Mouse (Mus musculus): ENCODE measurements around the gene Ercc1.

The Ercc1 gene

DNA sequence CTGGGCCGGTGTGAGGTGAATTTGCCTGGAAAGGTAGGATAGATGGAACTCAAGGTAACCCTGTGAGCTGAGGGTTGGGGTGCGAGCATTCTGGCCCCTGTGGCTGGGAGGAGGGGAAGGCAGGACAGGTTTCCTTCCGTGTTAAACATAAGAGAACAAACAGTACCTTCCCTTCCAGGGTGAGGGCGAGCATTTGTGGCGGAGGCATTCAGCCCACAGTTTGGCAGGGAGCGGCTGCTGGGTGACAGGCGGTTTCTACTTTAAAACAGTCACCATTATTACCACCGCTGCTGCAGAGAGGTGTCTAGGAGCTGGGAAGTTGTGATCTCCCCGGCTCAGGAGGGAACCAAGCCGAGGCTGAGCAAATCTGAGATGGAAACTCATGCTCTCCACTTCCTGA lies 7.5 kb upstream of the Ercc1 start:
- no peak for DNase-seq (ENCODE audit: low read depth, low spot score)

GRCm38 (mm10) chr7:19338060-19338459 lies 6.5 kb upstream of the Ercc1 start:
- no peak for DNase-seq (ENCODE audit: low read depth, low spot score)

- DNase-seq (ENCODE audit: low read depth, low spot score) = no peak
These were observed 6.0 kb upstream of the Ercc1 start for GRCm38 (mm10) chr7:19338596-19338995.

GRCm38 (mm10) chr7:19341250-19341649 lies 3.3 kb upstream of the Ercc1 start:
- DNase-seq (ENCODE audit: low read depth, low spot score) = no peak

DNA sequence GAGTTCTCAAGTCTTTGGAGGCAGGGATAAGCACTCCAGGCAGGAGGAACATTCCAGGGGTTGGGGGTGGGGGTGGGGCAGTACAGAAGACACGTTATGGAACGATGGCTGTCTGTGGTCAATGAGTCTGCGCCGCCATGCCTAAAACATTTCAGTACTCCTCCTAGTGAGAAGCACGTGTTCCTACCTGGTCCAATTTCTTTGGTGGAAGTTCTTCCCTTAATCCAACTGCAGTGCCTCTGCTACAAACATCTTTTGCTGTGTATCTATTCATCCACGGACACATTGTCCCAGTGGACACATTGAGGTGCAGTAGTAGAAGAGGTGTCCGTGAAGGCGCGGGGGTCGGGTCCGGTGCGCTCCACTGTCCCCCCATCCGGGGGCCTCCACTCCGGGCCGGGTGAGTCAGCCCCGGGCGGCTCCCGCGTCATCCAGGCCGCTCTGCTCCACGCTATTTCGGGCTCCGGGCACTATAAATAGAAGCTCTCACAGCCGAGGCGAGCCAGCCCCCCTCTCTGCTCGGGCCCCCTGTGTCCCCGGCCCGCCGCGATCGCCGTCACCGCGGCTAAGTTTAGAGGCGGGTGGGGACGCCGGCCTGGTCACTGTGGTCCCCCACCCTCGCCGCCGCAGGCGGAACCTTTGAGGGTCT lies 2.7 kb upstream of the Ercc1 start:
- DNase-seq (ENCODE audit: low read depth, low spot score) = no peak

DNA sequence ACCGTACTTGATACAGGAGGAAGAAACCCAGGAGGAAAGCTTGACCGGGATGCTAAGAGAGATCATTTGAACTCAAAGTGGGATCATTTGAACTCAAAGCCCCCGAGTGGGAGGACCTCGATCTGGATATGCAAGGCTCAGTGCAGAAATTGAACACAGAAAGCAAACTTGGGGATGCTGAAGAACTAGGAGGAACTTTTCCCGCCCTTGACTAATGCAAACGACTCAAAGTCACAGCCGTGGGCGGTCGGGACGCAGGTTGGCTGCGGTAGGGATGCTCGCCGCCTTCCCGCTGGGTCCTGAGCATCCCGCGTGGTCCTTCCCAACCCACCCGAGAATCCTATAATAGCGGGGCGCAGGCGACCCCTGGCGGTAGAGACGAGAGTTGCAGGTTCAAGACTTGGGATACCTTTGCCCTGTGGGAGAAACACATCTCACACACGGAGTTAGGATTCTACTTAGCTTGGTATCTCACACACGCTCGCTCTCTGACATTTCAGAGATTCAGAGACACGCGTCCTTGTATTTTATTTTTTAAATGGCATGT lies 2.0 kb upstream of the Ercc1 start:
- DNase-seq (ENCODE audit: low read depth, low spot score) = peak; percentile 84

DNA sequence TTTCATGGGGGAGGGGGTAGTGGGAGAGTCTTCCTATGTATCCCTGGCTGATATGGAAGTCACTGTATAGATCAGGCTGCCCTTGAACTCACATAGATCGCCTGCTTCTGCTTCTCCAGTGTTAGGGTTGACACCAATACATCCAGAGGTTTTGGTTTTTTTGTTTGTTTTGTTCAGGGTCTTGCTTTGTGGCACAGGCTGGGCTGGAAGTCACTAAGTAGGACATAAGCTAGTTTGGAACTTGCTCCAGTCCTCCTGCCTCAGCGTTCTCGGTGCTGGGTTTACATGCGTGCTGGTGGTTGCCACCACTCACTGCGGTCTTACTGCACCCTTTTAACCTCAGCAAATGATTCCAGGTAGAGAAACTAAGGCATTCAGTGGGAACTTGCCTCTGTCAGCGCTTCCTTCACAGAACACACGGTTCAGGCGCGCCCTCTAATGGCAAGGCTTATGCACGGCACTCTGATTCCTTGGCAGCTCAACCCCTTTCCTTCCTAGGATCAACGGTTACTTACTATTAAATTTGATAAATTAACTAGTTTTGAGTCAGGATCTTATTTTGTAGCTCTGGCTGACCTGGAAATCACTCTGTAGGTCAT lies 1.3 kb upstream of the Ercc1 start:
- peak; percentile 86 for DNase-seq (ENCODE audit: low read depth, low spot score)

DNA sequence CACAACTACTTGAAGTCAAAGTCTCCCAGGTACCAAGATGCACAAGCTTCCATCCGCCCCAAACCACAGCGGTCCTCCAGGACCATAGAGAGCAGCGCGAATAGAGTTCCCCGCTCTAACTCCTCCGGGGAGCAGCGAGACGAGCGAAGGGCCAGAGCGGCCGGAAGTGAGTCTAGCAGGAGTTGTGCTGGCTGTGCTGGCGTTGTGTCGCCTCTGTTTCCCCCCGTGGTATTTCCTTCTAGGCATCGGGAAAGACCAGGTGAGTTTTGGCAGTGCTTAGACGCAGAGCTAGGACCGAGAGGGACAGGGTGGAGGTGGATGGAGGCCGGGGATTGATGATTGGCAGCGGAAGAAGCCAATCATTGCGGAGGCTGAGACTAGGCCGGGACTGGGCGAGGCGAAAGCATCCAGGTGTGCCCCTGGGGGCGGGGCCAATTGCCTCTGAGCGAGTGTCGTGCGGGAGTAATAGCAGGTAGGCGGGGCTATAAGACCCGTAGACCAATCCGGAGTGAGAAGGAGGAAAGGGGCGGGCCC lies 427 bp downstream of the Ercc1 start:
- DNase-seq (ENCODE audit: low read depth, low spot score) = peak; percentile 98

GRCm38 (mm10) chr7:19349188-19349915 lies 4.8 kb downstream of the Ercc1 start:
- no peak for DNase-seq (ENCODE audit: low read depth, low spot score)

- no peak for DNase-seq (ENCODE audit: low read depth, low spot score)
These were observed 5.6 kb downstream of the Ercc1 start for GRCm38 (mm10) chr7:19350221-19350620.

DNA sequence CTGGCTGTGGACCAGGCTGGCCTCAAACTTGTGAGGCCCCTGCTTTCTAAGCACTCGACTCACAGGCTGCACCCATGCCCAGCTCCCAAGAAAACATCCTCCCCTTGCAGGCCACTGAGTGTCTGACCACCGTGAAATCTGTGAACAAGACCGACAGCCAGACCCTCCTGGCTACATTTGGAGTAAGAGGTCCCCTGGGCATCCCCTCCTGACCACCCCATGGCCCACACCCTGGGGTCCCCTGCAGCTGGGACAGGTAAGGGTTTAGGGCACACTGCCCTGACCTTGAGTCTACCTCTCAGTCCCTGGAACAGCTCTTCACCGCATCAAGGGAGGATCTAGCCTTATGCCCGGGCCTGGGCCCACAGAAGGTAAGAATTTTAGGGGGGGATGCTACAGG lies 10.4 kb downstream of the Ercc1 start:
- DNase-seq (ENCODE audit: low read depth, low spot score) = no peak

DNA sequence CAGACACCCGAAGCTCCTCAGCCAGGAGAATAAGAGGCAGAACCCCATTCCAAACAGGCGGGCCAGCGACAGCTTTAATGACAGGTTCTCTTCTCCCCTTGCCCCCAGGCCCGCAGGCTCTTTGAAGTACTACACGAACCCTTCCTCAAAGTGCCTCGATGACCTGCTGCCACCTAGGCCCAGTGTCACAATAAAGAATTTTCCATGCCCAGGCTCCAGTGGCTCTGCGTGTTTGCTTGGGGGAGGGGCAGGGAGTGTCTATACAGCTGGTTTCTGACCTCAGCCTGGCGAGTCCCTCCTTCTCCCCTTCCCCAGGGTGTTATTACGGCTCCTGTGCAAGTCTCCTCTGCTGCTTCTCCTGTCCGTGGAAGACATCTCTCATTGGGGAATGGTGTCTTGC lies 11.7 kb downstream of the Ercc1 start:
- no peak for DNase-seq (ENCODE audit: low read depth, low spot score)

GRCm38 (mm10) chr7:19357381-19358375 lies 13.1 kb downstream of the Ercc1 start:
- DNase-seq (ENCODE audit: low read depth, low spot score) = no peak

- DNase-seq (ENCODE audit: low read depth, low spot score) = no peak
These were observed 14.1 kb downstream of the Ercc1 start for GRCm38 (mm10) chr7:19358634-19359033.

DNA sequence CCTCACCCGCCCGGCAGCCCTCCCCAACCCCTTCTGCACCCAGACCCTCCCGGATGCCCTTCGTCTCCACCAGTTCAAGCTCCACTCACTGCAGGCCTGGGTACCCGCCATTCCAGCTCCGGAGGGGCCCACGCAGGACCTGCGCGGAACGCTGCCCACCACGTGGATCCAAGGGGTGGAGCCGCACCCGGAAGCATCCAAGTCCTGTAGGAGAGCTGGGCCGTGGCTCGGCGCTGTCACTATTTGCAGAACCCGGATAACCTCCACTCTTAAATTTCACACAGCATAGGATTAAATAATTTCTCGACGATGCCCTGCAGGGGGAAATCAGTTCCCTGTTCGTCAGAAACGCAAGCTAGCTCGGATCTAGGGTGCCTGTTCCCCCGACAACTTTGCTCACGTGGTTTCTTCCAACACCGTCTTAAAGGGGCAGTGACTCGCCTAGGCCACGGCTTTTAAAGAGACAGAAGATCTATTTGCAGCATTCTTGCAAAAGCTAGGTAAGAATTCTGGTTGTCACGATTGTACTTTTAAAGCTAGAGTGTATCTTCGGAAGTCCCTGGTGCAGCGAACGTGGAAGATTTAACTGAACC lies 14.8 kb downstream of the Ercc1 start, which contains the start of the genes Cd3eap and Ppp1r13l:
Cd3eap (minus strand) TSS at position 185 of the 593 bp plus-strand sequence.
Ppp1r13l (plus strand) TSS at position 451 of the 593 bp plus-strand sequence.
- DNase-seq (ENCODE audit: low read depth, low spot score) = peak; percentile 83

DNA sequence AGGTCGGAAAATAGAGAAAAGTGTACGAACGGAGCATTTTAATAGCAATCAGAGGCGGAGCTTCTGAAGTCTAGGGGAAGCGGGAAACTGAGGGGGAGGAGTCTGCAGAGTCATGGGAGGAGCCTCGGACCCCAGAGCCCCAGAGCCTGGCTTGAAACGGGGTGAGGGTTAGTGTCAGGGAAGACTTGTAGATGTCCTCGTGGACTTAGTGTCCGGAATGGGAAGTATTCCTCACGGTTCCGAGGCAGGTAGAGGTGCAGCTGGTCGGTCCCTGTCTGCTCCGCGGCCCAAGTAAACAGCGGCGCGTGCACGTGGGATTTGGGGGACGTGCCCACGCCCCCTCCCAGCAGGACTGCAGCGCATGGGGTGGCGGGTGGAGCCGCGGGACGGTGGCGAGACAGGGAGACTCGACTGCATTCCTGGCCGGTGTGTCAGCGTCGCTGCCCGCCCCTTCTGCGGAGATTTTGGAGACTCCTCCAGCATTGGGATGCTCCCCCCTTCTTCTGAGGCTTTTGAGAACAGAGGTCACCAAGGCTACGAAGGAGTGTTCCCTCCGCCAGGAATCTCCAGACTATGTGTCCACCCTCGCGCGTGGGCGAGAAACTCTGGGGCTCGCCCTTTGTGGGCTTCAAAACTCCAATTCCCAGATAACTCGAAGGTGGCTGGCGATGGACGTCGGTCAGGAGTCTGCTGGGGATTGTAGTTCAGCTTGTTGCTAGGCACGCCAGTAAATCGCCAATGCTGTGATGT lies 15.5 kb downstream of the Ercc1 start:
- DNase-seq (ENCODE audit: low read depth, low spot score) = peak; percentile 83

- peak; percentile 90 for DNase-seq (ENCODE audit: low read depth, low spot score)
These were observed 16.4 kb downstream of the Ercc1 start for GRCm38 (mm10) chr7:19360944-19361343.

- DNase-seq (ENCODE audit: low read depth, low spot score) = peak; percentile 63
These were observed 17.1 kb downstream of the Ercc1 start for GRCm38 (mm10) chr7:19361720-19362119.

DNA sequence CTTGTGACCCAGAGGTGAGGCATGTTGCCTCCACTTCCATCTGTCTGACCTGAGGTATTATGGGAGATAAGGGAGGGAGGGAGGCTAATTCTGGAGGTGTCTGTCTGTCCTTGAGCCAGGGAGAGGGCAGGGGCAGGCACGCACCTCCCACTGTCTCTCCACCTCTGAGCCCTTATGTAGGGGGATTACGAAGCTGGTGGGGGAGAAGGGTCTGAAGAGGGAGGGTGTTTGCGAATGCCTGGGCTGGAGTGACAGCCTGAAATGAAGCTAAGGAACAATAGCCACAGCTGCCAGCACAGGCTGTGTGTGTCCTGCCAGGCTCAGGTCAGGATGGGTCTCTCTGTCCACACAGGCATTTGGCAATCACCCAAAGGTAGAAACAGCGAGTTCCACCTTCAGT lies 17.7 kb downstream of the Ercc1 start:
- DNase-seq (ENCODE audit: low read depth, low spot score) = no peak

DNA sequence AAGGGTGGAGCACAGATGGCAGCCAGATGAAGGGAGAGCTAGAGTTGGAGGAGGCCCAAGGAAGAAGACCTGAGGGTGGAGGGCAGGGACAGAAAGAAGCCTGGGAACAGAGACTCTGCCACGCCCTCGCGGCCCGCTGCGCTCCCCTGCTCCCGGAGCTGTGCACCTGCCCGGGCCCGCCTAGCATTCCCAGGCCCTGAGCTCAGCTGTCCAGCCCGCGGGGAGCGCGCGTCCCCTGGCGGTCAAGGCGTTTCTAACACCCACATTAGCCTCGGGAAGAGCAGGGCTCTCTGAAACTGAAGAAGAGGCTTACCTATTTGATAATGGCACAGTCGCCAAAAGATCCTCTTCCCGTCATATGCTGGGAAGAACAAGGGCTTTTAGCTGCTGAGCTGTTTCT lies 19.3 kb downstream of the Ercc1 start:
- peak; percentile 77 for DNase-seq (ENCODE audit: low read depth, low spot score)
